Mouse (Mus musculus): ENCODE data around the gene Cacul1.

DNA sequence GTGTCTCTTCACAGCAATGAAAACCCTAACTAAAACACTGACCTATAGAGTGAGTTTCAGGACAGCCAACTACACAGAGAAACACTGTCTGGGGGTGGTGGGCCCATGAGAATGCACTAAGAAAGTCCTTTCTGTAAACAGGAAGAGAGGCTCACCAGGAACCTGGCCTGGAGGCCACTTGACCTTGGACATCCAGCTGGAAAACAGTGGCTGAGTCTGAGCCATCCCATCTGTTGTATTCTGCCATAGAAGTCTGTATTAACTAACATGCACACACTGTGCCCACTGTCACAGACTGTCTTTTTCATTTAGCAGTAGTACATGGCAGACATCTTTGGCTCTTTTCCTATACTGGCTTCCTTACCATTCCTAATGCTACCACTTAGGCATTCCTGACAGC, 80.6 kb downstream of the Cacul1 start:
- TF ChIP-seq CTCF (IDR thresholded peaks at IDR 0.05; ENCODE audit: low read depth, low read length), result no peak
- no peak for TF ChIP-seq POLR2A (IDR thresholded peaks at IDR 0.05; ENCODE audit: extremely low read depth, insufficient read depth, low read length)

All from liver, adult 2 months (tissue).